Mouse (Mus musculus): ENCODE data around the gene Rims1.

Rims1 gene

GRCm38 (mm10) chr1:22258356-22258755 lies 547.4 kb downstream of the Rims1 start:
- in situ Hi-C loops (cut with MboI, MseI), result loop anchor here (5.0 to 25.0 kb wide), 3 partner anchors 496 to 1321 kb away; no protein-coding TSS in a partner anchor

- in situ Hi-C loops (cut with MboI, MseI), result loop anchor here (25.0 kb wide), 2 partner anchors 492 to 1317 kb away; no protein-coding TSS in a partner anchor
Measured at GRCm38 (mm10) chr1:22254278-22254677, 551.5 kb downstream of the Rims1 start.

GRCm38 (mm10) chr1:22252873-22253272 lies 552.9 kb downstream of the Rims1 start:
- in situ Hi-C loops (cut with MboI, MseI), result loop anchor here (25.0 kb wide), 2 partner anchors 491 to 1316 kb away; no protein-coding TSS in a partner anchor

GRCm38 (mm10) chr1:22248898-22249386 lies 556.9 kb downstream of the Rims1 start:
- in situ Hi-C loops (cut with MboI, MseI), result no loop called here

- in situ Hi-C loops (cut with MboI, MseI), result no loop called here
Measured at GRCm38 (mm10) chr1:22245748-22246147, 560.0 kb downstream of the Rims1 start.
